Mouse (Mus musculus) inflammation-experienced regulatory T-cells, adult 6 months (primary cell): Measurements from ENCODE around the gene Ripk4. TPM values are rescaled to one million over a fixed set of nuclear protein-coding genes. Genes with fewer than 3 reads are reported as not detected.

Experiments
- ATAC-seq: one replicate; pipeline ENCODE4 v1.8.0; 2017
- polyA plus RNA-seq, 3 experiments: library from polyadenylated mRNA; unstranded; fragments of 100-300 nt; shearing (Covaris generic); gene quantifications; one replicate each; pipeline ENCODE4 v1.2.1; 2017

Gene Ripk4
- polyA plus RNA-seq: under 1 TPM in 2 of 3 experiments, not detected in 1; 0.10 to 0.50 TPM

DNA sequence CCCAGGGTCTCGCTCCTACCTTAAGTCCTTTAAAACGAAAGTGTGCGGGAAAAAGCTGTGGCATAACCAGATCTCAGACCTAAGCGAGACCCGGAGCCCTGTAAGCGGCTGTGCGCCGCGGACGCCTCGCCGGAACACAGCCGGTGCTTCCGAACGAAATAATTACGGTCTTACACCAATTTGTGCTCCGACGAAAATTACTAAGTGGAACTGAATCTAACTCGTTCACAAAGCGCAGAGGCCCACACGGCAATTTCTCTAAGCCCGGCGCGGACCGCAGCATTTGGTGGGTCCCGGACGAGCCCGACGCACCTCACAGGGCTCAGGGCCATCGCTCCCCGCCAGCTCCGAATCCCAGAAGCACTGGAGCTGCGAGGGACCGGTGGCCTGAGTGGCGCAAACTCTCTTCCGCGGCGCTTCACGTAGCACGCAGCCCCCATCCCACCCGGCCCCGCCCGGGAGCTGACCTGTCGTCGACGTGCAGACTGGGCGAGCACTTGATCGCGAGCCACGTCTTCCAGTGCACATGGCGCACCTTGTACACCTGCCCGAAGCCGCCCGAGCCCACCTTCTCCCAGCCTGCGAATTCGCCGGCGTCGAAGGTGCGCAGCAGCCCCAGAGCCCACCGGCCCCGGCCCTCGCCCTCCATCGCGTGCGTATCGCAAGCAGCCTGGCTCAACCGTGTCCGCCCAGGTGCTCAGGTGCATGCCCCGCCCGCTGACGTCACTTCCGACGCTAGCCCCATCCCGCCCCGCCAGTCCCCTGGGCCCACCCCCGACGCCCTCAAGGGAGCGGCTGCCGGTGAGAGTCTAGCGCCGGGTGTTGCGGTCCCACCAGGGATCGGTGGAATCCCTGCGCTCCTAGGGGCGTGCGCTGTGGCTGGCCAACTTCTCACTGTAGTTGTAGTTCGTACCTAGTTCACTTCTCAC is at the start of gene Ripk4:
TSS of gene Ripk4 (minus strand) at position 727 of the 929 bp plus-strand sequence.
- peak; percentile 77 for ATAC-seq

DNA sequence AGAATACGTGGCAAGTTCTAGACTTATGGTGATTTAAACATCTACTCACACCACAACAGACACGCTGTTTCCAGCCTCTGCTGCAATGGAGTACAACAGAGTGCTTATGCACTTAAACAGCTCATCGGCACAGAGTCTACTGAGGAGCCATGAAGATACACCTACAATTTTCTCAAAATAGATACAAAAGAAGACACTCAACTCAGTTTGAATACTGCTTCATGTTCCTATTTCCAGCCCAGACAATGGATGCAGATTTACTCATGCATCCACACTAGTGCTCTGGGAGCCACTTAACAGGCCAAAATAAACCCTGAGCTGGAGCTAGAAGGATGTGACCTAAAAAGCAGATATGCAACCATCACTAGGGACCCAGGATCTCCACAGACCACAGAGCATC is 45.3 kb upstream of the Ripk4 start:
- no peak for ATAC-seq

DNA sequence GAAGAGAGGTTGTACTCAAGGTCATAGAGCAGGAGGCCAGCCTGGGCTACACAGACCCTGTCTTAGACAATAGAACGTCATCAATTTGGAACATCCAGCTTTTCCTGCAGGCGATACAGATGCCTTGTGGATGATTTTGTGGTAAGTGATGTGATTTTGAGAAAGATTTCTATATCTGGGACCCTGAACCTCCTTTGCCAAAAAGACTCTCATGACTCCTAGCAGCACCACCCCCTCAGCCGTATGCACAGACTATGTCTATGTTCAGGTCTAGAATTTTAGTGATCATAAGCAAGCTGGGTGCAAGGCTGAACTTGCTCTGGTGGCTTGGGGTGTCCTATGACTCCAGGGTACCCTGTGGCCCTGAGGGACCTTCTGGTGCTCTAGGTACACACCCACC is 42.1 kb upstream of the Ripk4 start:
- ATAC-seq: no peak

DNA sequence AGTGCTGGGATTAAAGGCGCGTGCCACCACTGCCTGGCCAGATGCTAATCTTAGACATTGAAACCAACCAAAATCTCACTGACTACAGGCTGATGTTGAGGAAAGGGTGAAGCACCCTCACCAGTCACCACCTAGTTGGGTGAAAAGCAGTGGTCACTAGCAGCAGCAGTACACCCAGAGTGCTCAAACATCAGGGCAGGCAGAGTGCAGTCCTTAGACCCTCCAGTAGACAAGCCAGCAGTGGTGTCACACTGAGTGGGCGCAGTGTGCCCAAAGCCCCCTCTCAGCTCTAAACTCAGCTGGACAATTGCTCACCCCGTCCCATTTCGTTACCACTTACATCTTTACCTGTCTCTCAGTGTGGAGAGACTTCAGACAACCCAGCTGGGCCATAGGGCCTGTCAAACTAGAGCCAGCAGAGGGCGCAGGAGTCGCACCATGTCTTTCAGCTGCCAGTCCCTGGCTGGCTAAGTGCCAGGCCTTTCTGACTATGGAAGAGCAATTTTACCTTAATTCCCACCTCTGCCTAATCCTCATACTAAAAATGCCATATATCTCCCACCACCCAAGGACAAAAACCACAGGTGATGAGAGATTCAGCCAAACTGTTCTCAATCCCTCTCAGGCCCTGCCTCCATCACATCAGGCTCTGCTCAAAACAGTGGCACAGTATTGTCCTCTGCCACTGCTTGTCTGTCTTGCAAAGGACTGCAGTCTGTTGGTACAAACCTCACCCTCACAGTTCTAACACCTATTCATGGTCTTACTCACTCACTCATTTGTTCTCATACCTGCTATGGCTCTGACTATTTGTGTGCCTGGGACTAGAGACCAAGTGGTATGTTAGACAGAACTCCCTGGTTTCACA is 41.3 kb upstream of the Ripk4 start:
- ATAC-seq: peak; percentile 58

DNA sequence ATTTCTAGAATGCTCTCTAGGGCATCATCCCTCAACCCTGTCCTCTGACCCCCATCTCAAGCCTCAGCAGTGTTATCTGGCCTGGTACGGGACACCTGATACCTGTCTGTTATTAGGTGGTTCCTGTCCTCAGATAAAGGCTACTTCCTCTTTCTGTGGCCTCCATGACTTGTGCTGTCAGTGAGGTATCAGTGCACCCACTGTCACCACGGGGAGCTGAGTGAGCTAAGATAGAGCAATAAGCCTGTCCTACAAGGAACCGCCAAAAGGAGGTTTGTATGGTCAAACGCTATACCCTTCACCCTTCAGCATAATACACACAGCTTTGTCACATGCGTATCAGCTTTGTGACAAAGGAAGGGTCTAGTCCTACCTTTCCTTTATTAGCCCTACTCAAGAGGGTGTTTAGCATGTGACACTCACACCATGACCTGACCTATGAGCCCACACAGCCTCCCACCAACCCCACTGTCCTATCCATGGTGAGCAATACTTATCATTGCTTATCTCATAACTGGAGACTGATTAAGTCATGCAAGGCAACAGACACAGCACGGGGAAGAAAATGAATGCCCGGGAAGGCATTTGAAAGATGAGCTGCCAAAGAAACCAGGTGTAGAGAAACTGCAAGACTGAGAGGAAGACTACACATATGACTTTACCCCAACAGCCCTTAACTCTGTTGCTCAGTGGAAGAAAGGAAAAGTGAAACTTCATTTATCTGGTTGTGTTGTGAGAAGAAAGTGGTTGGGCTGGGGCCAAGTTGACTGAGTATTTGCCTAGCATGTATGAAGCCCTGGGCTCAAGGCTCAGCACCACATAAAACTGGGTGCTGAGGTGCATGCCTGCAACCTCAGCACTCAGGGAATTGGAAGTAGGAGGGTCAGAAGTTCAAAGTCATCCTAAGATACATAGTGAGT is 34.6 kb upstream of the Ripk4 start:
- ATAC-seq: peak; percentile 56

DNA sequence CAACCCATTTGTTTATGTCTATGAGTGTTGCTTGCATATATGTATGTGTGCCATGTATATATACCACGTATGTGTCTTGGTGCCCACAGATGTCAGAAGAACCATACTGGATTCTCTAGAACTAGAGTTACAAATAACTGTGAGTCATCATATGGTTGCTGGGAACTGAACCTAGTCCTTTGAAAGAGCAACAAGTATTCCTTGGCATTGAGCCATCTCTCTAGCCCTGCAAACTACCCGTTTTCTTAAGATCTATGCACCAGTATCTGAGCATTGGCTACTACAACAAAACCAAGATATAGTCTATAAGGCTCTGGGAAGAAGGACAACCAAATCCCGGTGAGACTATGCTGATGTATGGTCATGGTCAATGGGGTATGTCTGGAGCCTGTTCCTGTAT is 33.6 kb upstream of the Ripk4 start:
- ATAC-seq: no peak

DNA sequence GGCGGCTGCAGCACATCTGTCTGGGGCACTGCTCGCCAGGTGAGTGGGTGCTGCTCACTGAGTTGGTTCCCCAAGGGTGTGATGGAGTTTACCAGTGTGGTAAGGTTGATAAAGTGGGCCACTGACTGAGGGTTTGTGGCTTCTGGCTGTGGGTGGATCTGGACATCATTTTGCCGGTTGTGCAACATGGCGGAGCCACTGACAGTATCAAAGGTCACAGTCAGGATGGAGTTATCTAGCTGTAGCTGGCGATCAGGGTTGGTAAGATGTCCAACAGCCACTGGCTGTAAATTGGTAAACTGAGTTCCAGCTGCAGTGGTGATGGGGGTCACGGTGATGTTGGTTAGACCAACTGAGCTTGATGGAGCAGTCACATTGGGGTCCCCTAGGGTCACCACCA is 30.7 kb upstream of the Ripk4 start:
- ATAC-seq: no peak

DNA sequence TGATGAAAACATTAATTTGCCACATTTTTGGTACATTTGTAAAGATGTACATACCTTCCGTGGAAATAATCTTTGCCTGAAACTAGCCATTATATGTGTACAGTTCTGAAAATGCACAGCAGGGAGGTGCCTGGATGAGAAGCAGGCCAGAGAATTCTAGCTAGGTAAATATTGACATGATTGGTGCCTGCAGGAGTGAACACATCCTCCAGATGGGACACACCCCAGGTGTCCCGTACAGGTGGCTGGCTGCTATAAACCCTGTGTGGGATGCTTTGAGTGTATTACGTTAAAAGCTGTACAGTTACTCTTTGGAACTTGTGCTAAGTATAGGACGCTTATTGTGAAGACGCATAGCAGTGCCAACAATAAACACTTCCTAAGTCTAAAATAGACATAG is 19.5 kb upstream of the Ripk4 start:
- ATAC-seq: no peak

DNA sequence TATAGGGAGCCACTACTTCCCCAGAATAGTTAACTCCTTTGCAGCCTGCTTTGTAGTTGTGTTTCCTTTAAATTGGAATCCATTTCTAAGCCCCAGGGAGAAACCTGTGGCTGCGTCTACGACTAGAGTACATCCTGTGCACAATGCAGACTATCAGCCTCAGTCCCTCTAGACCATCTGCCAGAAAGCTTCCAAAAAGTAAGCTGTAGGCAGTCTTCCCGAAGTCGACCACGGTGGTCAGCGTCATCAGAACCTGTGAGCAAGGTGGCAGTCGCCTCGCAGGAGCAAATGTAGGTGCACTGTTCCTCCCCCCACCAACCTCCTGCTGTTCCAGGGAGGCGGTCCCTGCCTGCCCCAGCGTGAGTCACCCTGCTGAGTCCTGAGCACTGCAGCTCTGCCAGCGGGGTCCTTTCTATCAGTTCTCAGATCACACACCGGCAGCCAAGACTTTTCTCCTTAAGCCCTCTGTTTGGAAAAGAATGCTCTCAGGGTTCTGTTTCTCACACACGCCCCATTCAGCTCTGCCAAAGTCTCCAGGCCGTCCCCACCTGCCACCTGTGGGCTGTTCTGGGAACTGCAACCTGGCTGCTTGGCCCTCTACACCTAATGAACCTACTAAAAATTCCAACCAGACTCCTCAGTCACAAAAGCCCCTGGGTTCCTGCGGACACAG is 14.9 kb upstream of the Ripk4 start:
- peak; percentile 77 for ATAC-seq

DNA sequence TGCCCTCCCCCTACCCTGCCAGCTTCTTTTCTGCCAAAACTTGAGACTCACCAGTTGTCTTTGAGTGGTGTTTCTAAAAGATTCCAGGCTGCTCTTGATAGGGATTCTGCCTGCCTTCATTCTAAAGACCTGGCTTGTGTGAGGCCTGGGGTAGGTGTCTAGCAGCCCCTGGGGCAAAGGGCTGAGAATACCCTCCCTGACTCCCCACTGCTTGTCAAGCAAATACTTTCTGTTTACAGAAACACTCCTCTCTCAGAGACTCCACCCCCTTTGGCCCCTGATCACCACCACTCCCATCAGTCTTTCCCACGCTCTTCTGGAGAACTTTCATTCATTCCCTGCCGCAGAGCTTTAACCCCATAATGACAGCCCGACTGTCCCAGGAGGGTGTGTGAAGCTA is 2.9 kb upstream of the Ripk4 start:
- no peak for ATAC-seq

DNA sequence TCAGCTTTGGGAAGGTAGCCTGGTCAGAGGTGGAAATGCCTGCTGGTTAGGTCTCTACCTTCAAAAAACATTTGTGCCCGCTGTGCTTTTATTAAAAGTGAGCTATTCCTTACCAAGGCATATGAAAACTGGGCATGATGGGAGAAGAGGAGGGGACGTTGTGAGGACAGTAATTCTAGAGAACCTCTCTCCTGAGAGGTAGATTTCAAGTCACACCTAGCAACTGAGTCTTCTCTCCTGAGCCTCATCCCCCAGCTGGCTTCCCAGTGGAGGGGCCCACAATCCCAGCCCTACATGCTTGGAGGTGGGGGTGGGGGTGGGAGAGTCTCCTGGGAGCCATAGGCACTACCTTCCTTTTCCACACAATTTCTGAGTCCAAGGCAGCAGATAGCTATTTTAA is 1.0 kb upstream of the Ripk4 start:
- ATAC-seq: no peak

DNA sequence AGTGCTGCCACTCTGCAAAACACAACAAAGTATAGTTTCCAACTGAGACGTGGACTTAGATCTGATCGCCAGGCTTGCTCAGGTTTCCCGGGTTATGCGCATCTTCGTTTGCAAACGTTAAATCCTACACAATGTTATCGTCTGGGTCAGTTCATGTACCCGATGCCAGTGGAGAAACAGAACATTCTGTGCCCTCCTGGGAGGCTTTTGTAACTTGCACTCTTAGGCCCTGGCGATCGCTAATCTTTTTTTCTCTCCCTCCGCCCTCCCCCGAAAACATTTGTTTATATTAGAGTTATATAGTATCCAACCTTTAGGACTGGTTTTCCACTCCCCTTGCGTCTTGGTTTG is 378 bp upstream of the Ripk4 start:
- no peak for ATAC-seq

DNA sequence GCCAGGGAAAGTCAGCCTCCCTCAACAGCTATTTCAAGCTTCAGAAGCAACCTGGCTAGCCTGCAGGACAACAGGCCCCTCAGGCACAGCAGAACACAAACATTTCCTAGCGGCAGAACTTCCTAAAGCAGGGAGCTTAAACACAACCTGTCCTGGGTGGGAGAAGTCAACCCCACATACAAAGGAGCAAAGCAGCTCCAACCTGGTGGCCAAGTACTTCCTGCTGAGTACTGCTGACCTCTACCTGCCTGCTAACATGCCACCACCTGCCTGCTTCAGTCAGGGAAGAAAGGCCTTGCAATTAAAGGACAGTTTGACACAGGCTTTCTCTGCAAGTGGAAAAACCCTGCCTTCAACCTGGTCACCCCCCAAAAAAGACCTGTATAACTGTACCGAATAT is 1.8 kb downstream of the Ripk4 start:
- ATAC-seq: no peak

DNA sequence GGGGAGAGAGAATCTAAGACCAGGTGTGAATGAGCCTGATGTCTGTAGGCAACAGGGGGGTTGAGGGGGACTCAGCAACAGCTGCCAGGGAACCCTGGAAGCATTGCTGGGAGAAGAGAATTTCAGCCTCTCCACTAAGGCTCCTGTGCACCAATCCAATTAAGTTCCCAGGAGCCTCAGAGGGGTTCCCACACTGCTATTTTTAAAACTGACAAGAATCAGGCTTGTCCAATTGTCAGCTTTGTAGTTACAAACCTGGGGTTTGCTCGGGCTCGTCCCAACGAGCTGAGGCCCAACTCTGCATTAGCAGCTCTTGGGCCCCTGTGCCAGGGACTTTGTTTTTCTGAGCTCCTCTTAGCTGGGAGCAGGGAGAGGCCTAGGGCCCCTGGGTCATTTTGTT is 3.9 kb downstream of the Ripk4 start:
- ATAC-seq: no peak

DNA sequence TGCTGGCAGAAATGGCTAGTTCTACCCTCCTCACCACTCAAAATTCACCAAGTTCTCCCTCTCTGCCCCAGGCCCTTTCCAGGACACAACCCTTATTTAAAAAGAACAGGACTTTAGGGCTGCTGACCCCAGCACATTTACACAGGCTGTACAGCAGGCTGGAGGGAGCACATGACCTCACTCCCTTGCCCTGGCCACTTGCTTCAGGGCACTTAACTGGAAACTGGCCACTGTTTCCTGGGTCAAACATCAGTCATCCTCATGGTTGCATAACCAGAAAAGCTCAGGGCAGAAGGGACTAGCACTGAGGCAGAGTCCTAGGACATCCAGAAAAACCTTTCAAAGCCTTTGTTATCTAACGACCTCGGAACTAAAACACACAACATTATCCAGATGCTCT is 5.3 kb downstream of the Ripk4 start:
- ATAC-seq: no peak

DNA sequence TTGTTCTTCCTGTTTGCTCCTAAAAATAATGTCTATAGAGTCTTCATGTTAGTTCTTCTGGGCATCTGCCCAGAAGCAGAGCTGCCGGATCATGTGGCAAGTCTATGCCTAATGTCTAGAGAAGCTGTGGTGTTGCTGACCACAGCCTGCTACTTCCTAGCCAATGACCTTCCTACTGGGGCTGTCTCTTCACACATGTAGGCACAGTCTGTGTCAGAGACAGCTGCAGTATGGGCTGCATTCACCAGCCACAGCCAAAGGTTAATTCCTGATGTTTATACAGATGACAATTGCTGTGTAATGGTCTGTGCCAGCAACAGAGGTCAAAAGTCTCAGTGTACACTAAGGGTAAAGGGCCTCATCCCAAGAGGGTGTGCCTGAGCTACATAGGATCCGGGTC is 7.1 kb downstream of the Ripk4 start:
- no peak for ATAC-seq

DNA sequence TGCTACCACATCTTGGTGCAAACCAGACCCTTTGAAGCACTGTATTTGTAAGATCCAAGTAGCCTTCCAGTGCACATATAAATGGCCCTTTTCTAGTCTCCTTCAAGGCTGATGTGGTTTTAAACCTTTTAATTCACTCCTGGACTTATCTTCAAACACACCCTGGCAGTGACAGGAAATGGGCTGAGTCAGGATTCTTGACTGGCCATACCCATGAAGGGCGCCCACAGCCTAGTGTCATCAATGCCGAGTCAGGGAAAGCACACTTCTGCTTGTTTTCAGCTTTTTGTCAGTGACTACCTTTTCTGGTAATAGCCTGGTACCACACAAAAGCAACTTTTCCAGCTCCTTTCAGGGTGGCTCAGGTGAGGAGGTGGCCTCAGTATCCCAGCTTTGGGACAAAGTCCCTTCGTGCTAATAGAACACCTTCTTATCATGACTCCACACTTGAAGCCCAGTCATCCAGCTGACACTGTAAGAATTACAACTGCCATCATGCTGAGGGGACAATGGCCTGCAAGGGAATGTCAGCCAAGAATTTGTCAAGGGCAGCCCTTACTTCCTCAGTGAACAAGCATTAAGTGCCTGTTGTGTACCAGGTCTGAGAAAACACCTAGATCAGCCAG is 11.2 kb downstream of the Ripk4 start:
- ATAC-seq: no peak

DNA sequence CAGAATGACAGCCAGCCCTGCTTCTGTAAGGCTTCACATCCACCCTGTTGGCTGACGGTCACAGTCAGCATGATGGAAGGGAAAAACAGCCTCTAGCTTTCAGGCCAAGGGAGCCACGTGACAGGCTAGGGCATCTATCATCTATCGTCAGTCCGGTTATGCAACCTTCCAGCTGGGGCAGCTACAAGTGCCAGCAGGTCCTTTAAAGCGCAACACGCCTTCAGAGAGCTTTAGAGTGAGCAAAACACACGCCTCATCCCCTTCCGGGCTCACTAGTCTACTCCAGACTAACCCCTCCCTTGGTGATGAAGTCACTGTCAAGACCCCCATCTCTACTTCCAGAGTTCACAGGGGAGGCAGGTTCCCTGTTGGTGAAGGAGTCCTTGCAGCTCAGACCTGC is 11.7 kb downstream of the Ripk4 start:
- ATAC-seq: no peak

DNA sequence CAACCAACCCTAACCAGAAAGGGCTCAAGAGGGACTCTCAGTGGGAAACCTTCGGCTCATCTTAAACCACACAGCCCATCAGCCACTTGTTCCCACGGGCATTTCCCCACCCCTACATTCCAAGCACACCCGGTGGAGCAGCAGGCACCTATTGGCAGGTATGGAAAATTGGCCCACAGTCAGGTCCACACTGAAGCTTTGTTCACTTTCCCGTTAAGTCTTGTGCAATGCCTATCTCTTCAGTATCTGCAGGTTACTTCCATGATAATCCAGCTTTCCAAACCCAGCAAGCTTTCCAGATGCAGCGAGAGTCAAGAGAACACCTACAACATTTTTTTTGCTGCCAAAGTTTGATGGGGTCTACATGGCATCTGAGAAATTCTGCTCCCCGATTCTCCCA is 15.2 kb downstream of the Ripk4 start:
- no peak for ATAC-seq

DNA sequence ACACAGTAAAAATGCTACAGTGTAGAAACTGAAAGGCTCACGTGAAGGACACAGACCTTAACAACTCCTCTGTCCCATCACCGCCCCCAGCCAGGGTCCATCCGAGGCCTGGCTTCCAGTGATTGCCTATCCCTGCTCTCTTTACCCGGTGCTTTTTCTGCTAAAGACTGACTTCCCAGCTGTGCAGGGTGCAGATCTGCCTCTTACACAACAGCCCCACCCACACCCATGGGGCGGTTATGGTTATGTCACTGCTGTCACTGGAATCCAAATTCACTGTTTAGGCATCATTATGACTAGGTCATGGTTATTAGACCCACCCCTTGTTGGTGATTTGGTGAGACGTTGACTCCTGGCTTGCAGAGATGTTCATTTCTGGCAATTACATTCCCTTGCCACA is 25.6 kb downstream of the Ripk4 start:
- ATAC-seq: no peak

DNA sequence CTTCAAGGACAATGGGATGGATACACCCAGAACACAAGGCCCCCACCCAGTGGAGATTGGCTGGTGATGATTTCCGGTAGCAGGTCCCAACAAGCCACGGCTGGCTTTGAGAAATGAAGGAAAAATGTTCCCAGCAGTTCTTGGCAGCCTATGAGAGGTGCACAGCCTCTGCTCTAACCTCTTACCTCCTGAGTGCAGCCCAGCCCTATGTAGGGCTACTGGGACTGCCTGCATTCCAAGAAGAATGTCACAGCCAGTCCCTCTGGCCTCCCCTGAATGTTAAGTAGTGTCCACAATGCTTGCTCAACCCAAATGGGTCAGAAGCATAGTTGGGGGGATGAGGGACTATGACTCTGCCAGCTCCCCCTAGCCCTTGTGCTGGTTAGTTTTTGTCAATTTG is 27.0 kb downstream of the Ripk4 start:
- ATAC-seq: no peak
